18 mouse cellular contexts compared by ENCODE assay signal in the genomic region with DNA sequence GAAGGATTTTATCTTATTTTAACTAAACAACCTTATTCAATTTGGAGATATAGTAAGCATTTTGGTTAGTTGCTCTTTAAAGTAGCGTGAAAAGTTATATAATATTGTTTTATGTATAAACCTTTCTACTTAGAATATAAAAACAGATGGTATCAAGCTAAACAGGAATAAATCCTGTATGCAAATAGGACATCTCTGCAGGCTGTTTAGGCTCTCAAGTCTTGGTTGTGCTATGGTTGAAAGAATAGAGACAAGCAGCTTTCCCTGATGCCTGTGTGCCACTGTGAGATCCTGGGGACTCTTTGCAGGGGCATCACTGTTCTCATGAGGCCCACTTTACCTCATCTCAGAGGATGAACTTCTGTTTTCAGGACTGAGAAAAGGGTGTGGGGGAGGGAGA.
"Had no signal": no experiment of that assay in that cellular context is flagged by ENCODE, and none has a peak within 500 bp of the region (broad histone marks: within the 10 kb centered on the region; RNA-seq: fewer than 3 reads in every experiment).

No protein-coding gene starts in this region.

- H3K4me2 ChIP-seq: limb, embryonic 13.5 days; liver, embryonic 12.5 days; liver, embryonic 15.5 days; lung, embryonic 15.5 days had no signal

- H3K36me3 ChIP-seq: limb, embryonic 10.5 days; limb, embryonic 13.5 days; liver, embryonic 12.5 days; liver, embryonic 15.5 days; lung, embryonic 15.5 days; midbrain, embryonic 10.5 days had no signal

- H3K9me3 ChIP-seq: limb, embryonic 10.5 days; limb, embryonic 13.5 days; liver, embryonic 12.5 days; liver, embryonic 15.5 days; lung, embryonic 15.5 days; megakaryocyte, embryonic 14.5 days; midbrain, embryonic 10.5 days had no signal

- ATAC-seq: liver, embryonic 12.5 days; midbrain, embryonic 16.5 days had no signal

- H3K9ac ChIP-seq: limb, embryonic 13.5 days; liver, embryonic 12.5 days; liver, embryonic 15.5 days; lung, embryonic 15.5 days had no signal

- H3K27ac ChIP-seq: kidney, postnatal 0 days; limb, embryonic 10.5 days; limb, embryonic 13.5 days; liver, embryonic 12.5 days; liver, embryonic 15.5 days; lung, embryonic 15.5 days; midbrain, embryonic 10.5 days had no signal

- H3K27me3 ChIP-seq: limb, embryonic 13.5 days; liver, embryonic 12.5 days; liver, embryonic 15.5 days; lung, embryonic 15.5 days; megakaryocyte, embryonic 14.5 days had no signal

- H3K4me3 ChIP-seq: limb, embryonic 10.5 days; limb, embryonic 13.5 days; liver, embryonic 12.5 days; liver, embryonic 15.5 days; lung, embryonic 15.5 days; megakaryocyte, embryonic 14.5 days; midbrain, embryonic 10.5 days had no signal

- DNase-seq: kidney, adult 2 months; kidney, postnatal 25 days; layer of hippocampus, postnatal 36 days; liver; lung, adult 18-20 months; lung, postnatal 10 days; lung, postnatal 36 days; thymus, adult 18-20 months; thymus, postnatal 36 days had no signal

- H3K4me1 ChIP-seq: limb, embryonic 13.5 days; liver, embryonic 12.5 days; liver, embryonic 15.5 days; lung, embryonic 15.5 days; megakaryocyte, embryonic 14.5 days had no signal
